Mouse (Mus musculus): ENCODE measurements around the gene Nedd1. TPM values are rescaled to one million over a fixed set of nuclear protein-coding genes. Genes with fewer than 3 reads are reported as not detected.

Gene Nedd1
- polyA plus RNA-seq (2017; shearing (Covaris generic)), result 10 to 100 TPM; 27.3 to 30.9 TPM

DNA sequence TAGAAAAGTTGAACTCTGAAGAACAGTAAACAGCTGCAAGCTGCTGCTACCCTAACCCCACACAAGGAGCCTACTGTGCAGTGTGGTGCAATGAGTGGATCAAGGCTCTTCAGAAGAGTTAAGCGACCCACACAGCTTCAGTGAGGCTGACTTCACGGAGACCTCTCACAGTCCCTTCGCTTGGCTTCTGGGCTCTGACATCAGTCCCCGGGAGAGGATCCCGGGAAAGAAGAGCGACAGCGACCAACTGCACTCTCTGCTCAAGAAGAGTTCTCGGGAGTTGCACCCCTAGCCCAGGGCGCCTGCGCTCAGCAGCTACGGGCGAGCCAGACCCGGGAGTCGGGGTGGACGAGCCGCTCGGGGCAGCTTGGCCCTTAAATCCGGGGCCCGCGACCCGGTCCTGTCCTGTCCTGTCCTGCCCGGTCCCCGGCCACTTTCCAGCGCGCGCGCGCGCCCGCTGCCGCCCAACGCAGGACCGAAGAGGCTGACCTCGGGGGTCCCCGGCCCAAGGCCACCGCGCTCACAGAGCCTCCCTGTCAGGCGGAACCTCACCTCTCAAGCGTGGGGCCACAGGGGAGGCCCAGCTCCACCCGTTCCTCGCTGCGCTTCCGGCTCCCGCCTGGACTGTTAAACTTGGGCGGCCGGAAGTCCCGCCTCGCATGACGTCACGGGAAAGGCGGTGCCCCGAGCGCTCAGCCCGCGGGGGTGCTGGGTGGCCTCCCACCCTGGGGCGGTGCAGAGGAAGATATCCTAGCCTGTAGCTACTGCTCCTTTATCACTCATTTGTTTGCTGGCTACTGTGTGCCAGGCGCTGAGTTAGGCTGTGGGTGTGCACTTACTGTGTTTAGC is at the start of gene Nedd1:
Gene Nedd1, minus strand, starts transcription at position 650 of the 849 bp plus-strand sequence.

